Comparison of ENCODE assay signal across 18 mouse cellular contexts in the genomic region with DNA sequence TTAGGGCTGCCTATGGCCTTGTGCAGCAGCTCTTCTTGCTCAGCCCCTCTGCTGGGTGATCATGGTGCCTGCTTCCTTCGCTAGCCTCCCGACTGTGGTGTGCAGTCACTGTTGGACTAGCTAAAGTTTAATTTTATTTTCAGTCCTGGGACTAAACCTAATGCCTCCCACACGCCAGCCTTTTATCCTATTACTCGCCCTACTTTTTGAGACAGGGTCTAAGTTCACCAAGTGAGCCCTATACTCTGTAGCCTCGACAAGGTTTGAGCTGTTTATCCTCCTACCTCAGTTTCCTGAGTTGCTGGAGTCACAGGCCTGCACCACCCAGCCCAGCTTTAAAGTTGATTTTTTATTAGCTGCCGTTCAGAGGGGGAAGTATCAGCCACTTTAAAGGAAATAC. TPM values are rescaled to one million over a fixed set of nuclear protein-coding genes. Genes with fewer than 3 reads are reported as not detected.
DNase-seq lines count a peak whose midpoint lies in the region; ATAC-seq lines count a peak whose summit lies in the region.
"Had no signal": no experiment of that assay in that cellular context is flagged by ENCODE, and none has a peak within 500 bp of the region (broad histone marks: within the 10 kb centered on the region; RNA-seq: fewer than 3 reads in every experiment).

No protein-coding gene starts in this region.

- H3K9ac ChIP-seq in lung, embryonic 15.5 days, result no peak overlapping the region
- no peak overlapping the region for H3K9ac ChIP-seq in limb, embryonic 15.5 days
- H3K9ac ChIP-seq: embryonic facial prominence, embryonic 15.5 days; hindbrain, embryonic 15.5 days; liver, postnatal 0 days; midbrain, embryonic 15.5 days had no signal

- H3K9me3 ChIP-seq in lung, embryonic 15.5 days, result no peaks in the 10 kb centered on the region
- no peaks in the 10 kb centered on the region for H3K9me3 ChIP-seq in limb, embryonic 15.5 days
- H3K9me3 ChIP-seq: embryonic facial prominence, embryonic 15.5 days; hindbrain, embryonic 15.5 days; megakaryocyte, embryonic 14.5 days; midbrain, embryonic 15.5 days had no signal

- WGBS in lung, embryonic 15.5 days, result 63% methylated on average over 6 of the region's 6 CpGs
- 46% methylated on average over 6 of the region's 6 CpGs for WGBS in limb, embryonic 15.5 days

- 0 out of 2 replicates have a peak, but pooled peaks cover 6% of the 10 kb centered on the region for H3K36me3 ChIP-seq in lung, embryonic 15.5 days
- H3K36me3 ChIP-seq in limb, embryonic 15.5 days, result peaks cover 34% of the 10 kb centered on the region
- H3K36me3 ChIP-seq: midbrain, embryonic 15.5 days had no signal

- H3K4me2 ChIP-seq in lung, embryonic 15.5 days, result no peak overlapping the region
- no peak overlapping the region for H3K4me2 ChIP-seq in limb, embryonic 15.5 days
- H3K4me2 ChIP-seq: embryonic facial prominence, embryonic 15.5 days; heart, embryonic 11.5 days; hindbrain, embryonic 15.5 days; midbrain, embryonic 15.5 days had no signal

- no peak overlapping the region for H3K4me3 ChIP-seq in lung, embryonic 15.5 days
- H3K4me3 ChIP-seq in limb, embryonic 15.5 days, result no peak overlapping the region
- H3K4me3 ChIP-seq: embryonic facial prominence, embryonic 15.5 days; hindbrain, embryonic 15.5 days; megakaryocyte, embryonic 14.5 days; midbrain, embryonic 15.5 days had no signal

- no peak for DNase-seq in lung, postnatal 25 days (ENCODE audit: low spot score)
- DNase-seq in kidney, adult 18-20 months, result peak; percentile 62
- peak; percentile 58 for DNase-seq in kidney, postnatal 14 days
- no peak for DNase-seq in layer of hippocampus, postnatal 10 days (ENCODE audit: low spot score in 2 of 2)
- no peak for DNase-seq in cerebellum, postnatal 25 days
- DNase-seq: adrenal gland, postnatal 14 days; B cell, adult 2 months; cerebellum, adult 11-12 months; gastrocnemius, postnatal 25 days; heart, postnatal 14 days; liver, postnatal 0 days had no signal

- ATAC-seq in lung, embryonic 15.5 days (ENCODE audit: borderline replicate concordance, extremely low read depth, low FRiP score, low TSS enrichment), result no peak
- no peak for ATAC-seq in limb, embryonic 15.5 days (ENCODE audit: insufficient number of reproducible peaks, low FRiP score, low TSS enrichment, low read depth)
- ATAC-seq: liver, postnatal 0 days; midbrain, embryonic 15.5 days had no signal

- peak overlapping the region; percentile 66 for H3K27ac ChIP-seq in lung, embryonic 15.5 days
- peak overlapping the region; percentile 38; the same call in 1 of the 2 replicates for H3K27ac ChIP-seq in limb, embryonic 15.5 days
- H3K27ac ChIP-seq: embryonic facial prominence, embryonic 15.5 days; hindbrain, embryonic 15.5 days; midbrain, embryonic 15.5 days had no signal

- H3K27me3 ChIP-seq in lung, embryonic 15.5 days, result no peaks in the 10 kb centered on the region
- H3K27me3 ChIP-seq in limb, embryonic 15.5 days, result no peaks in the 10 kb centered on the region
- H3K27me3 ChIP-seq: embryonic facial prominence, embryonic 15.5 days; hindbrain, embryonic 15.5 days; megakaryocyte, embryonic 14.5 days; midbrain, embryonic 15.5 days had no signal

- peaks cover 22% of the 10 kb centered on the region for H3K4me1 ChIP-seq in lung, embryonic 15.5 days
- peaks cover 13% of the 10 kb centered on the region for H3K4me1 ChIP-seq in limb, embryonic 15.5 days
- H3K4me1 ChIP-seq: hindbrain, embryonic 15.5 days; midbrain, embryonic 15.5 days had no signal

RNA-seq across cellular contexts. Expression of a gene that starts 27.3 kb away (rescaled TPM):
- polyA plus RNA-seq in lung, embryonic 15.5 days (2015; fragmentation: Nextera tagmentation; extraction: Ambion mirVana), result 39.4 and 40.2 TPM in 2 replicates
- 19.0 and 19.7 TPM in 2 replicates for polyA plus RNA-seq in limb, embryonic 15.5 days (2015; fragmentation: Nextera tagmentation; extraction: Ambion mirVana)
- total RNA-seq in layer of hippocampus, postnatal 10 days (2021), result 1 to 10 TPM in 1 of 2 experiments, under 1 TPM in 1; 0.78 to 1.3 TPM

Comparison
In these comparisons a context has a peak if more than half of its experiments do, and no peak if none do; other contexts are left out.
1. DNase-seq: peak in kidney, adult 18-20 months (single experiment) and kidney, postnatal 14 days (single experiment); none in lung, postnatal 25 days (single experiment), layer of hippocampus, postnatal 10 days (0 of 2) and cerebellum, postnatal 25 days (0 of 2).